Mouse (Mus musculus) olfactory bulb, adult 2 months (tissue): ENCODE measurements around the gene Lpar3. TPM values are rescaled to one million over a fixed set of nuclear protein-coding genes. Genes with fewer than 3 reads are reported as not detected.

Source experiments
- H3K27ac ChIP-seq: fragments of 200-500 bp; 2 replicates; pipeline ENCODE4 v1.5.1; 2012; ENCODE audit warnings: low read depth, low read length; ENCODE audit not compliant: insufficient read depth
- H3K4me1 ChIP-seq: fragments of 200-500 bp; 2 replicates; pipeline ENCODE4 v1.6.1; 2012; ENCODE audit warnings: low read length; ENCODE audit not compliant: control insufficient read depth, insufficient read depth
- H3K4me3 ChIP-seq: fragments of 200-500 bp; 2 replicates; pipeline ENCODE4 v1.5.1; 2012; ENCODE audit warnings: mild to moderate bottlenecking, low read depth, low read length, moderate library complexity; ENCODE audit not compliant: insufficient read depth
- CTCF ChIP-seq: fragments of 200-500 bp; IDR thresholded peaks from 2 replicates; pipeline ENCODE4 v1.5.1; 2012; ENCODE audit warnings: low read depth, mild to moderate bottlenecking, low read length, moderate library complexity; ENCODE audit not compliant: insufficient read depth
- POLR2A ChIP-seq: fragments of 200-500 bp; IDR thresholded peaks from 2 replicates; pipeline ENCODE4 v1.6.1; 2012; ENCODE audit warnings: mild to moderate bottlenecking, low read depth, low read length, moderate library complexity; ENCODE audit not compliant: insufficient read depth
- WGBS: fragments of 180-500 bp; shearing (Covaris S2); methylation state at CpG from one replicate; pipeline ENCODE4 v1.1.7; 2018; 5-methylcytosine and 5-hydroxymethylcytosine counted together
- polyA plus RNA-seq: library from polyadenylated mRNA; stranded (reverse); fragments of >200 nt; gene quantifications from 2 replicates; pipeline ENCODE4 v1.2.4, GENCODE M21; 2012; ENCODE audit warnings: low replicate concordance; ENCODE audit not compliant: missing spikeins, insufficient read depth, insufficient read length

Lpar3 gene
- polyA plus RNA-seq, 1 experiment, result not detected

GRCm38 (mm10) chr3:146283732-146284361, 63.1 kb downstream of the Lpar3 start:
- 57% methylated on average over 3 of the region's 3 CpGs for WGBS
- TF ChIP-seq POLR2A, result no peak
- H3K27ac ChIP-seq, result no peak overlapping the region
- peaks cover 6% of the 10 kb centered on the region; the same call in 1 of the 2 replicates for H3K4me1 ChIP-seq
- no peak overlapping the region for H3K4me3 ChIP-seq

DNA sequence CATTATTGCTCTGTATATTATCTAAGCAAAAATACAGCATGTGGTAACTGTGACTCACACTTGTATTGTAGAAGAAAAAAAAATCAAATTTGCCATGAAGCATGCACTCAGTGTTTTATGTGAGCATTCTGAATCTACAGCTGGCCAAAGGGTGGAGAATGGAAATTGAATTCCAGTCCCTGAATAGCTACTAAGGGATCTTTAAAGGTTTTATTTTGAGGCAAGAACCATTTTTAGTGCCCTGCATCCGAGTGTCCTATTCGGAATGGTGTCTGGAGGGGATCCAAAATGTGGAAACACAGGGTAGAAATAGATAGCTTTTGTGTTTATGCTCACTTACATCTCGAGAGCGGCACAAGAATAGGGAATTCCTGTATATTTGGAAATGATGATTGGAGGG, 65.4 kb downstream of the Lpar3 start:
- Histone ChIP-seq H3K4me1 (peaks cover 6% of the 10 kb centered on the region; the same call in 1 of the 2 replicates), H3K27ac (no peak overlapping the region), H3K4me3 (no peak overlapping the region)
- TF ChIP-seq CTCF (no peak), POLR2A (no peak)
- 27% methylated on average over 4 of the region's 4 CpGs for WGBS

GRCm38 (mm10) chr3:146291928-146292327, 71.2 kb downstream of the Lpar3 start:
- no peak for TF ChIP-seq POLR2A
- no peak for TF ChIP-seq CTCF
- WGBS, result 92% methylated on average over 3 of the region's 3 CpGs

GRCm38 (mm10) chr3:146292515-146292914, 71.8 kb downstream of the Lpar3 start:
- 90% methylated on average over 5 of the region's 5 CpGs for WGBS
- TF ChIP-seq CTCF (no peak), POLR2A (no peak)
- H3K4me3 ChIP-seq, result no peak overlapping the region
- H3K4me1 ChIP-seq, result no peaks in the 10 kb centered on the region
- no peak overlapping the region for H3K27ac ChIP-seq

More at GRCm38 (mm10) chr3:146291928-146292327, 71.2 kb downstream of the Lpar3 start:
- Histone ChIP-seq H3K4me3 (no peak overlapping the region), H3K27ac (no peak overlapping the region), H3K4me1 (no peaks in the 10 kb centered on the region)

DNA sequence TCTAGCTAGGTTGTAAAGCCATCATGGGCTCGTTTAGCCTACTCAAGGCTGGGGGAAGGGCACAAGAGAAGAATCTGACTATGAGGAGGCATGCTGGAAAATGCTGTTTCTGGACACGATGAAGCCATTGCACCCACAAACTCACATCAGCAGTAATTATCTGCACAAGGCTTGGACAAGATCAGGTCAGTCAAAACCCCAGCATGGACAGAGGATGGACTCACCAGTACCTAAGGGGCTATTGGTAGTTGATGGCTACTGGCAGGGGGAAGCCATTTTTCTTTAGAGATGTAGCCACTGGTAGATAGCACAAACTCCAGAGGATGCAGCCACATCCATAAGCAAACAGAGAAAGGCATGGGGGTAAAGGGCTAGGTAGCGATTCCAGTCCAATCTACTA, 81.7 kb downstream of the Lpar3 start:
- H3K4me3 ChIP-seq, result no peak overlapping the region
- 90% methylated on average over 3 of the region's 3 CpGs for WGBS
- no peak overlapping the region for H3K27ac ChIP-seq
- no peaks in the 10 kb centered on the region for H3K4me1 ChIP-seq
- TF ChIP-seq POLR2A (no peak), CTCF (no peak)

DNA sequence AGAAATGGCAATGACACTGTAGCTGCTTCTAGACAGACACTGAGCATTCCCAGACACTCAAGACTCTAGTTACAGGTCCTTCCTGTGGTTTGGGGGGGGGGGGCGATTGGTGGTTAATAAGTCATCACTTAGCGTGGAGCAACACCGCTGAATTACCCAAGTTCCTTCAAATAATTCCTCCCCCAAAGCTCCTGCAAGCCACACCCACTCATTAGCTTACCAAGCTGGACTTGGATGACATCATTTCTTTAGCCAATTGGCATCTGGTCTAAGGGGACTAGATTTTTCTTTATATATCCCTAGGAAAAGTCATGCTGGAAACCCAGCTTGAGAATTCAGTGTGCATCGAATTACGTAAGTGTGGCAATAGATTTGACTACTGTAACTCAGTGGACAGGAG, 82.4 kb downstream of the Lpar3 start:
- H3K4me3 ChIP-seq, result no peak overlapping the region
- 77% methylated on average over 5 of the region's 5 CpGs for WGBS
- TF ChIP-seq POLR2A, result no peak
- TF ChIP-seq CTCF, result no peak
- no peak overlapping the region for H3K27ac ChIP-seq
- H3K4me1 ChIP-seq, result no peaks in the 10 kb centered on the region

DNA sequence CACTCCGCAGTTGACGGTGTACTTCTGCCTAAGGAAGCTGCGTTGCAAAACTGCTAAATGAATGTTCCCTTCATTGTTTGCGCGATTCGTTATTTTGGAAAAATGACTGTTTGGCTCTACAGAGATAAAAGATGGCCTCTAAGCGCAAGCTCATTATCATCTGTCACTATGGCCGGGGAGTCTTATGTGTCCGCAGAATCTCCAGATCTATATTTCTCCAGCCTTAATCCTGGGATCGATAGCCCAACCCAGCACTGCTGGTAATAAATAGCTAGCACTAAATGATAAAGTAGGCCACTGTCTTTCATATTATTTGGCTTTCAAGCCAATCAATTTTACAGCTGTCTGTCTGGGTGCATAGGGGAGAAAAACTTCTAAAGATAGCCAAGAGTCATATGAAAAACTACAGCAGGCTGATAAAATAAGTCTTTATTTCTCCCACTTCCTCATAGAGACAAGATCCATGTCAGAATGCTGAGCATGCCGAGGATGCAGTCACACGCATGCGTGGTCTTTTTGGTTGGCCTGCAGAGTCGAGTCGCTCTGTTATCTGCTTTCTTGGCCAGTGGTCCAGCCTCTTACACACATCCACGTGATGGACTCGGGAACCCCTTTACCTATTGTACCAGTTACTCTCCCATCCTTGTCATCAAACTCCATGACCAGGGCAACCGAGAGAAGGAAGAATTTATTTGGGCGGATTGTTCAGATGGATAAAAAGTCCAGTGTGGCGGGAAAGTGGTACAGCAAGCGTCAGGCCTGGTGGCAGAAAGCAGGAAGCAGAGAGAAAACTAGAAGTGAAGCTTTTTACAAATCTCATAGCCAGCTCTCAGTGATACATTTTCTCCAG, 84.0 kb downstream of the Lpar3 start:
- no peak overlapping the region for H3K4me3 ChIP-seq
- WGBS, result 91% methylated on average over 21 of the region's 21 CpGs
- no peak overlapping the region for H3K27ac ChIP-seq
- H3K4me1 ChIP-seq, result no peaks in the 10 kb centered on the region
- TF ChIP-seq POLR2A (no peak), CTCF (no peak)

DNA sequence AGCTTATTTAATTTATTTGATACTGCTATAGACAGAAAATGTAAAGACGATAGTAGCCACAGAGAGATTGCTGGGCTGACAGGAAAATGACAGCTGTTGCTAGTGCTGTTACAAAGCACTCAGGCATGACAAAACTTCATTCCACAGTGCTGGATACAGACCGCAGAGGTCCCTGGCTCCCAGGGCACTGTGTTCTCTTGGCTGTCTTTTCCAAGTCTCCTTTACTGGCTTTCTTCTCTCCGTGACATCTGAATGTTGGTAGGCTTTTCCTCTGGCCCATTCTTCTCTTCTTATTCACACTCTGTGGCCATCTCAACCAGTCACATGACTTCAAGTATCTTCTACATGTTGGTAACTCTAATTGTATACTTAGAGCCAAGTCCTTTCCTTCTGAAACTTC, 86.6 kb downstream of the Lpar3 start:
- WGBS, result 70% methylated on average over 3 of the region's 3 CpGs
- TF ChIP-seq POLR2A (no peak), CTCF (no peak)
- Histone ChIP-seq H3K4me1 (no peaks in the 10 kb centered on the region), H3K27ac (no peak overlapping the region), H3K4me3 (no peak overlapping the region)

DNA sequence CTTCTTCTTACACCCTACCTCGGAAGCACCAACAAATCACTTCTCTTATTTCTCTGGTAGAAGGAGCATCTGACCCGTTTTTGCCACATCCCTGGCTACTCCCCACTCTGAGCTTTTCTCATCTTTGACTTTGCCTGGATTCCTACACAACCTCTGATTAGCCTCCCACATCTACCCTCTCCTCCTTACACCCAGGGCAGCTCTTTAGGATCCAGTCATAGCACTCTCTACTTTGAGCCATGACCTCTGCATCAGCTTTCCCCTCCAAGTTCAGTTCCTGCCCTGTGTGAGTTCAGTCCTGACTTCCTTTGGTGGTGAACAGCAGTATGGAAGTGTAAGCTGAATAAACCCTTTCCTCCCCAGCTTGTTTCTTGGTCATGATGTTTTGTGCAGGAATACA, 87.1 kb downstream of the Lpar3 start:
- H3K4me1 ChIP-seq, result no peaks in the 10 kb centered on the region
- 83% methylated on average over 2 of the region's 2 CpGs for WGBS
- TF ChIP-seq CTCF (no peak), POLR2A (no peak)
- H3K27ac ChIP-seq, result no peak overlapping the region
- no peak overlapping the region for H3K4me3 ChIP-seq

DNA sequence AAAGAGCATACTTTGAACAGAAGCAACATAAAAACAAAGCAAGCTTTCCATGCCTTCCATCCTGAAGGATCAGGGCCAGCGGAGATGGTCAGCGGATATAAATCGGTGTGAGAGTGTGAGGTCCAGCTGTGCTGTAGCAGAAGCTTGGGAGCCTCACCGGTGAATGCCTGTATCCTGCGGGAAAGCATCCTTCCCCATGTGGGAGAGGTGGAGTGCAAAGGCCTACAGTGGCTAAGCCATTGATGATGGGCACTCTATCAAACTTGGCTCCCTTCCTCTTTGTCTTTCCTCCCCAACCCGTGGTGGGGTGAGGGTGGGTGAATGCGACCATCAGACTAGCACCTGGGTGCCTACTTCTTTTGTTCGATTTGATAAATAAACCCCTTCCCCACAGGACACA, 88.8 kb downstream of the Lpar3 start:
- H3K27ac ChIP-seq, result no peak overlapping the region
- TF ChIP-seq POLR2A (no peak), CTCF (no peak)
- WGBS, result 85% methylated on average over 8 of the region's 8 CpGs
- no peak overlapping the region for H3K4me3 ChIP-seq
- H3K4me1 ChIP-seq, result no peaks in the 10 kb centered on the region
